Mouse (Mus musculus) liver, postnatal 0 days (tissue): ENCODE data around the gene 1700020N01Rik.

Source experiments
- CTCF ChIP-seq: sonication (generic); IDR thresholded peaks from 2 replicates; pipeline ENCODE4 v1.5.1; 2016; ENCODE audit warnings: antibody characterized with exemption, low read depth
- EP300 ChIP-seq: IDR thresholded peaks from 2 replicates; pipeline ENCODE4 v1.6.1; 2016; ENCODE audit warnings: antibody characterized with exemption, low read depth, mild to moderate bottlenecking

GRCm38 (mm10) chr10:21566074-21566473, 26.9 kb upstream of the 1700020N01Rik start:
- TF ChIP-seq CTCF (no peak), EP300 (no peak)
